Mouse (Mus musculus): Measurements from ENCODE around the gene Arhgef18. TPM values are rescaled to one million over a fixed set of nuclear protein-coding genes. Genes with fewer than 3 reads are reported as not detected.

Arhgef18 gene
- polyA plus RNA-seq (2011; ENCODE audit: insufficient read depth, insufficient read length, low read depth, missing spikeins): 64.8 and 67.7 TPM in 2 replicates

DNA sequence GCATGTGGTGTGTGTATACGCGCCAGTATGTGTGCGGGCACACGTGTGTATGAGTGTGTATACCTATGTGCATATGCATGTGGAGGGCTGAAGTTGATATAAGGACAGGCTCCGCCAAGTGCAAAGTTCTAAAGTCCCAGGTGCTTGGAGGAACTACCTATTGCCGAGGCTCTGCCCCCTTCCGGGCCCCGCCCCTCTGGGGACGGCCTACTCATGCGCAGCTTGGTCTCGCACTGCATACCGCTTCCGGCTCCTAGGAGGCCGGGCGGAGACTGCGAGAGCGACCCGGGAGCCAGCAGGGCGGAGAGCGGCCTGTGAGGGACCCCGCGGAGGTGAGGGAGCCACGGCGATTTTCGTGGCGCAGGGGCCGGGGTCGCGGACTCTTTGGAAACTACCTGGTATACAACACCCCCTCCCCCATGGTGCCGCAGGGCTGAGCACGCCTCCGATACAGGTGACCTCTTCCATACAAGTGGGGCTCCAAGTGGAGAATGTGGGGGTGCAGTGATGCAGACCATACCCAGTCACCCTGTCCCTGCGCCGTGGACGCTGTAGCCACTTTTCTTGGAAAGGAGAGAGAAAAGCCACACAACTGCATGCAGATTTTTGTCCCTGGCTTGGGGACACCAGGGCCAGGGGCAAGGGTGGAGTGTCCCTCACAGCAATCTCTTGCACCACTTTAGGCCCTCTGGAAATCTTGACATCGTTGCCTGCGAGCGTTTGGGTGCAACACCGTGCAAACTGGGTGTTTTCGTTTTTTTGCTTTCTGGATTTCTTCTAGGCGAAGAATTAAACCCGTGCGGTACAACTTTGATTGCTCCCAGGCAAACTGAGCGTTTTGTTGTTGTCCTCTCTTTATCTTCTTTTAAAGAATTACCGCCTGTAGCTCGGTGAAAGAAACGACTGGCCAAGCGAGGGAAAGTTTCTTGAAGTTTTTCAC, at the start of gene Arhgef18:
Gene Arhgef18 (plus strand): TSS at position 236 of the 940 bp plus-strand sequence.
- Histone ChIP-seq H3K27me3 (ENCODE audit: control insufficient read depth, insufficient read depth, low read length, poor library complexity, severe bottlenecking) (no peaks in the 10 kb centered on the region), H3K9me3 (replicated peaks; ENCODE audit: control insufficient read depth, insufficient read depth, low read length, poor library complexity, severe bottlenecking) (no peaks in the 10 kb centered on the region), H3K9ac (ENCODE audit: low read depth, poor library complexity, severe bottlenecking) (peak within 1 kb of the TSS; percentile 85), H3K4me1 (ENCODE audit: control insufficient read depth, insufficient read depth, low read length) (peaks cover 12% of the 10 kb centered on the region), H3K36me3 (ENCODE audit: control insufficient read depth, insufficient read depth, low read length, poor library complexity, severe bottlenecking) (peaks cover 15% of the 10 kb centered on the region), H3K4me3 (ENCODE audit: low read depth, low read length) (peak within 1 kb of the TSS; percentile 80), H3K27ac (ENCODE audit: insufficient read depth, low read length) (peak within 1 kb of the TSS; percentile 85)
- TF ChIP-seq CTCF (IDR thresholded peaks at IDR 0.05; ENCODE audit: low read depth, low read length) (no peak), POLR2A (IDR thresholded peaks at IDR 0.05; ENCODE audit: insufficient read depth, low read length) (peak; percentile 71)

DNA sequence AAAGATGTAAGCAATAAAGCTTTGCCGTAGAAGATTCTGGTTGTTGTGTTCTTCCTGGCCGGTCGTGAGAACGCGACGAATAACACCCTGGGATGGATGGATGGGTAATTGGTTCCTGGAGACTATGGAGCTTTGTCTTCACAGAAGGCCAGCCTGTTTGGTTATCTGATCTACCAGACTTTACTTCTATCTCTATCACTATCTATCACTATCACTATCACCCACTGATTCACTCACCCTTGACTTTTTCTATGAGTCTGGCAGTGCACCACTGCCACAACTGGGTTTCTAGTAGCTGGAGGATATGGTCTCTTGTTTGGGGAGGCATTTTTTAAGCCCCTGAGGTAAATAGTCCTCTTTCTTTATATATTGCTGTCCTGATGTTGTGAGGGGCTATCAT, 47.5 kb upstream of the Arhgef18 start:
- H3K4me1 ChIP-seq (ENCODE audit: control insufficient read depth, insufficient read depth, low read length): peaks cover 3% of the 10 kb centered on the region
- no peaks in the 10 kb centered on the region for H3K27me3 ChIP-seq (ENCODE audit: control insufficient read depth, insufficient read depth, low read length, poor library complexity, severe bottlenecking)
- TF ChIP-seq CTCF (IDR thresholded peaks at IDR 0.05; ENCODE audit: low read depth, low read length): no peak
- no peak for TF ChIP-seq EP300 (IDR thresholded peaks at IDR 0.05; ENCODE audit: insufficient read depth, low read depth, low read length)
- no peaks in the 10 kb centered on the region for H3K36me3 ChIP-seq (ENCODE audit: control insufficient read depth, insufficient read depth, low read length, poor library complexity, severe bottlenecking)
- no peak overlapping the region for H3K9ac ChIP-seq (ENCODE audit: low read depth, poor library complexity, severe bottlenecking)
- no peak overlapping the region for H3K27ac ChIP-seq (ENCODE audit: insufficient read depth, low read length)
- H3K4me3 ChIP-seq (ENCODE audit: low read depth, low read length): no peak overlapping the region
- no peaks in the 10 kb centered on the region for H3K9me3 ChIP-seq (replicated peaks; ENCODE audit: control insufficient read depth, insufficient read depth, low read length, poor library complexity, severe bottlenecking)

DNA sequence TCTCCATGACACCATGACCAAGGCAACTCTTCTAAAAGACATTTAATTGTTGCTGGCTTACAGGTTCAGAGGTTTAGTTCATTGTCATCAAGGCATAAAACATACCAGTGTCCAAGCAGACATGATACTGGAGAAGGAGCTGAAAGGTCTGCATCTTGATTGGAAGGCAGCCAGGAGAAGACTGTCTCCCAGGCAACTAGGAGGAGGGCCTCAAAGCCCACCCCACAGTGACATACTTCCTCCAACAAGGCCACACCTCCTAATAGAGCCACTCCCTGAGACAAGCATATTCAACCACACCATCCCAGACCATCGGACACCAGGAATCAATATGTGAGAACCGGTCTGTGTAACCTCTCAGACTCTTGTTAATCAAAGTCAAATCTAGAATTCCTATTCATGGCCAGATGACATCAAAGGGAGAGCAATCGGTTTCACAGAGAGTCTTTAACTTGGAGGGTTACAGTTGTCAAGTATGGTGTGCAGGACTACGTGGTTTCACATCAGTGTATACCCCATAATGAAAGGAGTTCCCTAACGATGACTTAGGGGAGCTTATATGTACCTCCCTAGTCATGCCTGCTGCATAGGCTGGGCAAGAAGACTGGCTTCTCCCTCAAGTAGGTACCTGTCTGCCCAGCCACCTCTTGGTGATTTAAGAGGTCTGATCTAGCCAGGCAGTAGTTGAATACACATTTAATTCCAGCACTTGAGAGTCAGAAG, 46.0 kb upstream of the Arhgef18 start:
- Histone ChIP-seq H3K9ac (ENCODE audit: low read depth, poor library complexity, severe bottlenecking) (no peak overlapping the region), H3K36me3 (ENCODE audit: control insufficient read depth, insufficient read depth, low read length, poor library complexity, severe bottlenecking) (no peaks in the 10 kb centered on the region), H3K4me1 (ENCODE audit: control insufficient read depth, insufficient read depth, low read length) (peaks cover 3% of the 10 kb centered on the region), H3K27me3 (ENCODE audit: control insufficient read depth, insufficient read depth, low read length, poor library complexity, severe bottlenecking) (no peaks in the 10 kb centered on the region), H3K27ac (ENCODE audit: insufficient read depth, low read length) (no peak overlapping the region), H3K9me3 (replicated peaks; ENCODE audit: control insufficient read depth, insufficient read depth, low read length, poor library complexity, severe bottlenecking) (no peaks in the 10 kb centered on the region), H3K4me3 (ENCODE audit: low read depth, low read length) (no peak overlapping the region)
- TF ChIP-seq EP300 (IDR thresholded peaks at IDR 0.05; ENCODE audit: insufficient read depth, low read depth, low read length): no peak
- TF ChIP-seq POLR2A (IDR thresholded peaks at IDR 0.05; ENCODE audit: insufficient read depth, low read length): no peak
- TF ChIP-seq CTCF (IDR thresholded peaks at IDR 0.05; ENCODE audit: low read depth, low read length): no peak

DNA sequence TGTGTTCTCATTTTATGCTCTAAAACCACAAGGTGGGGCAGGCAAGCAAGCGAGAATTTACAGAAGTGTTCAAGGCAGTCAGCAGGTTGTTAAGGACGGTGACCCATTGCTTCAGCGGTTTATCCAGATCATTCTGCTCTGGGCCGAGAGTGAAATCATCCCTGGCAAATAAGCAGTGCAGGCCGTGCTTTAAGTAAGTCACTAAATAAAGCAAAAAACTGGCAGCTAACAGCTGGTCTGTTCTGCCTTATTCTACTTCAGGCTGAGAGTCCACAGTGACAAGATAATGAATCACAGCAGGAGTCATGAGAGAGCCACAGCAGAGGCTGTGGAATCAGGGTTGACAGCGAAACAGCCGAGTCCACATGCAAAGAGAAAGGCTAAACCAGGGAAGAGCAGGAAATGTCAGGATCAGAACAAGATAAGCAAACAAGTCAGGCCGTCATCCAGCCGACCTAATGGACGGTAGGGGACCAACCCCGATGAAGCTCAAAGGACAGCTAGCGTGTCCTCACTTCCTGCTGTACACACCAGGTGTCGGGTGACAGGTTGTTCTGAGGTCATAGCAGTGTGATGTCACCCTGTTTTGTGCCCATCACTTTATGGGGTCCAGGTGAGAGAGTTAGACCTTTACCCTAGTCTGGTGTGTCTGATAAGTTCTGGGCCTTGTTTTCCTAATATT, 44.5 kb upstream of the Arhgef18 start:
- no peak overlapping the region for H3K27ac ChIP-seq (ENCODE audit: insufficient read depth, low read length)
- no peak overlapping the region for H3K9ac ChIP-seq (ENCODE audit: low read depth, poor library complexity, severe bottlenecking)
- H3K27me3 ChIP-seq (ENCODE audit: control insufficient read depth, insufficient read depth, low read length, poor library complexity, severe bottlenecking): no peaks in the 10 kb centered on the region
- H3K4me3 ChIP-seq (ENCODE audit: low read depth, low read length): no peak overlapping the region
- H3K4me1 ChIP-seq (ENCODE audit: control insufficient read depth, insufficient read depth, low read length): peaks cover 3% of the 10 kb centered on the region
- no peak for TF ChIP-seq POLR2A (IDR thresholded peaks at IDR 0.05; ENCODE audit: insufficient read depth, low read length)
- no peak for TF ChIP-seq CTCF (IDR thresholded peaks at IDR 0.05; ENCODE audit: low read depth, low read length)
- no peak for TF ChIP-seq EP300 (IDR thresholded peaks at IDR 0.05; ENCODE audit: insufficient read depth, low read depth, low read length)
- H3K9me3 ChIP-seq (replicated peaks; ENCODE audit: control insufficient read depth, insufficient read depth, low read length, poor library complexity, severe bottlenecking): no peaks in the 10 kb centered on the region
- H3K36me3 ChIP-seq (ENCODE audit: control insufficient read depth, insufficient read depth, low read length, poor library complexity, severe bottlenecking): no peaks in the 10 kb centered on the region

DNA sequence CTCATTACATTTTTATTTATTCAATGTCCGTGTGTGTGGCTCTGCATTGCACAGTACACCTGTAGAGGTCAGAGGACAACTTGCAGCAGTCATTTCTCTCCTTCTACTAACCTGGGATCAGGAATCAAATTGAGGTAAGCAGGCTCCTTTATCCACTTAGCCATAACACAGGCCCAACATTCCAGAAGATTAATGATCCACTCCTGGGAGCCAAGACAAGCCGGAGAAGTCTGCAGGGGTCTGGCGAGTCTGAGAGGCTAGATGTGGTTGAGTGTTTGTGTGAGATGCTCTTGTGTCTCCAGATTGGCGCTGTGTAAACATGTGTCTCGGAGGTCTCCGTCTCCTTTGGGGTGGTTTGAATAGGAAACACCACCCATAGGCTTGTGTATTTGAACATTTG, 42.1 kb upstream of the Arhgef18 start:
- Histone ChIP-seq H3K9me3 (replicated peaks; ENCODE audit: control insufficient read depth, insufficient read depth, low read length, poor library complexity, severe bottlenecking) (no peaks in the 10 kb centered on the region), H3K36me3 (ENCODE audit: control insufficient read depth, insufficient read depth, low read length, poor library complexity, severe bottlenecking) (no peaks in the 10 kb centered on the region), H3K4me1 (ENCODE audit: control insufficient read depth, insufficient read depth, low read length) (peaks cover 6% of the 10 kb centered on the region), H3K9ac (ENCODE audit: low read depth, poor library complexity, severe bottlenecking) (no peak overlapping the region), H3K4me3 (ENCODE audit: low read depth, low read length) (no peak overlapping the region), H3K27me3 (ENCODE audit: control insufficient read depth, insufficient read depth, low read length, poor library complexity, severe bottlenecking) (no peaks in the 10 kb centered on the region), H3K27ac (ENCODE audit: insufficient read depth, low read length) (no peak overlapping the region)
- TF ChIP-seq CTCF (IDR thresholded peaks at IDR 0.05; ENCODE audit: low read depth, low read length) (no peak), EP300 (IDR thresholded peaks at IDR 0.05; ENCODE audit: insufficient read depth, low read depth, low read length) (no peak), POLR2A (IDR thresholded peaks at IDR 0.05; ENCODE audit: insufficient read depth, low read length) (no peak)
